Mouse (Mus musculus): Measurements from ENCODE around the gene Lhcgr. TPM values are rescaled to one million over a fixed set of nuclear protein-coding genes. Genes with fewer than 3 reads are reported as not detected.
A peak's percentile ranks its signal among the peaks of the same experiment; 100 is the strongest.

Gene Lhcgr
- polyA plus RNA-seq, 1 experiment, result 1.2 TPM

GRCm38 (mm10) chr17:88770081-88770480 is 21.7 kb downstream of the Lhcgr start:
- TF ChIP-seq POLR2A (IDR thresholded peaks at IDR 0.05; ENCODE audit: borderline replicate concordance, extremely low read depth, insufficient read depth, insufficient read length, poor library complexity, severe bottlenecking) (no peak), CTCF (IDR thresholded peaks at IDR 0.05; ENCODE audit: borderline replicate concordance, extremely low read depth, insufficient read depth, insufficient read length) (no peak)
- no peak for DNase-seq (ENCODE audit: low read depth)

GRCm38 (mm10) chr17:88769283-88769859 is 22.4 kb downstream of the Lhcgr start:
- peak; percentile 83 for DNase-seq (ENCODE audit: low read depth)
- TF ChIP-seq POLR2A (IDR thresholded peaks at IDR 0.05; ENCODE audit: borderline replicate concordance, extremely low read depth, insufficient read depth, insufficient read length, poor library complexity, severe bottlenecking) (no peak), CTCF (IDR thresholded peaks at IDR 0.05; ENCODE audit: borderline replicate concordance, extremely low read depth, insufficient read depth, insufficient read length) (no peak)

- no peak for DNase-seq (ENCODE audit: low read depth)
- TF ChIP-seq CTCF (IDR thresholded peaks at IDR 0.05; ENCODE audit: borderline replicate concordance, extremely low read depth, insufficient read depth, insufficient read length) (0 out of 2 replicates have a peak, but pooled peaks have one; percentile 14), POLR2A (IDR thresholded peaks at IDR 0.05; ENCODE audit: borderline replicate concordance, extremely low read depth, insufficient read depth, insufficient read length, poor library complexity, severe bottlenecking) (no peak)
These were observed 24.9 kb downstream of the Lhcgr start for GRCm38 (mm10) chr17:88766857-88767256.

- DNase-seq (ENCODE audit: low read depth), result peak; percentile 97
- TF ChIP-seq POLR2A (IDR thresholded peaks at IDR 0.05; ENCODE audit: borderline replicate concordance, extremely low read depth, insufficient read depth, insufficient read length, poor library complexity, severe bottlenecking) (no peak), CTCF (IDR thresholded peaks at IDR 0.05; ENCODE audit: borderline replicate concordance, extremely low read depth, insufficient read depth, insufficient read length) (peak; percentile 2; the same call in 1 of the 2 replicates)
These were observed 27.7 kb downstream of the Lhcgr start for GRCm38 (mm10) chr17:88764136-88764485.

- DNase-seq (ENCODE audit: low read depth), result peak; percentile 75
- no peak for TF ChIP-seq POLR2A (IDR thresholded peaks at IDR 0.05; ENCODE audit: borderline replicate concordance, extremely low read depth, insufficient read depth, insufficient read length, poor library complexity, severe bottlenecking)
- no peak for TF ChIP-seq CTCF (IDR thresholded peaks at IDR 0.05; ENCODE audit: borderline replicate concordance, extremely low read depth, insufficient read depth, insufficient read length)
These were observed 28.2 kb downstream of the Lhcgr start for GRCm38 (mm10) chr17:88763396-88764135.

- peak; percentile 94 for DNase-seq (ENCODE audit: low read depth)
- TF ChIP-seq POLR2A (IDR thresholded peaks at IDR 0.05; ENCODE audit: borderline replicate concordance, extremely low read depth, insufficient read depth, insufficient read length, poor library complexity, severe bottlenecking), result no peak
- TF ChIP-seq CTCF (IDR thresholded peaks at IDR 0.05; ENCODE audit: borderline replicate concordance, extremely low read depth, insufficient read depth, insufficient read length), result no peak
These were observed 33.8 kb downstream of the Lhcgr start for GRCm38 (mm10) chr17:88758003-88758437.

- DNase-seq (ENCODE audit: low read depth), result no peak
- TF ChIP-seq POLR2A (IDR thresholded peaks at IDR 0.05; ENCODE audit: borderline replicate concordance, extremely low read depth, insufficient read depth, insufficient read length, poor library complexity, severe bottlenecking), result no peak
- TF ChIP-seq CTCF (IDR thresholded peaks at IDR 0.05; ENCODE audit: borderline replicate concordance, extremely low read depth, insufficient read depth, insufficient read length), result no peak
These were observed 36.0 kb downstream of the Lhcgr start for GRCm38 (mm10) chr17:88755776-88756175.

GRCm38 (mm10) chr17:88753472-88753857 is 38.3 kb downstream of the Lhcgr start:
- TF ChIP-seq POLR2A (IDR thresholded peaks at IDR 0.05; ENCODE audit: borderline replicate concordance, extremely low read depth, insufficient read depth, insufficient read length, poor library complexity, severe bottlenecking) (no peak), CTCF (IDR thresholded peaks at IDR 0.05; ENCODE audit: borderline replicate concordance, extremely low read depth, insufficient read depth, insufficient read length) (no peak)
- DNase-seq (ENCODE audit: low read depth), result no peak

GRCm38 (mm10) chr17:88752827-88753471 is 38.8 kb downstream of the Lhcgr start:
- peak; percentile 72 for TF ChIP-seq CTCF (IDR thresholded peaks at IDR 0.05; ENCODE audit: borderline replicate concordance, extremely low read depth, insufficient read depth, insufficient read length)
- no peak for TF ChIP-seq POLR2A (IDR thresholded peaks at IDR 0.05; ENCODE audit: borderline replicate concordance, extremely low read depth, insufficient read depth, insufficient read length, poor library complexity, severe bottlenecking)
- DNase-seq (ENCODE audit: low read depth), result peak; percentile 84

- DNase-seq (ENCODE audit: low read depth), result no peak
- TF ChIP-seq POLR2A (IDR thresholded peaks at IDR 0.05; ENCODE audit: borderline replicate concordance, extremely low read depth, insufficient read depth, insufficient read length, poor library complexity, severe bottlenecking), result no peak
- TF ChIP-seq CTCF (IDR thresholded peaks at IDR 0.05; ENCODE audit: borderline replicate concordance, extremely low read depth, insufficient read depth, insufficient read length), result no peak
These were observed 42.1 kb downstream of the Lhcgr start for GRCm38 (mm10) chr17:88749646-88750045.

- peak; percentile 49 for DNase-seq (ENCODE audit: low read depth)
- TF ChIP-seq CTCF (IDR thresholded peaks at IDR 0.05; ENCODE audit: borderline replicate concordance, extremely low read depth, insufficient read depth, insufficient read length) (no peak), POLR2A (IDR thresholded peaks at IDR 0.05; ENCODE audit: borderline replicate concordance, extremely low read depth, insufficient read depth, insufficient read length, poor library complexity, severe bottlenecking) (no peak)
These were observed 85.5 kb downstream of the Lhcgr start for GRCm38 (mm10) chr17:88706231-88706649.

Data from brain, embryonic 14.5 days (tissue).